Mouse (Mus musculus): ENCODE measurements around the gene Cited4. TPM values are rescaled to one million over a fixed set of nuclear protein-coding genes. Genes with fewer than 3 reads are reported as not detected.
A peak's percentile ranks its signal among the peaks of the same experiment; 100 is the strongest.

Cited4 gene
- 10 to 100 TPM; 17.9 to 18.8 TPM for total RNA-seq (2021)

- DNase-seq (ENCODE audit: low spot score in 2 of 2): peak; percentile 83 to 89
Observed at GRCm38 (mm10) chr4:120666358-120667024, at the start of gene Cited4. Gene Cited4, plus strand, starts transcription at chr4:120666572.

GRCm38 (mm10) chr4:120627728-120628127 is 38.6 kb upstream of the Cited4 start:
- intact Hi-C loops (cut with DNase I): no loop called here
- no peak for DNase-seq (ENCODE audit: low spot score in 2 of 2)

More at GRCm38 (mm10) chr4:120666358-120667024, at the start of gene Cited4:
- intact Hi-C loops (cut with DNase I): loop anchor here (5.0 kb wide), 1 partner anchor 74 kb away; no protein-coding TSS in a partner anchor

- intact Hi-C loops (cut with DNase I): no loop called here
- DNase-seq (ENCODE audit: low spot score in 2 of 2): no peak
Observed at GRCm38 (mm10) chr4:120630218-120630931, 36.0 kb upstream of the Cited4 start.

GRCm38 (mm10) chr4:120631828-120632227 is 34.5 kb upstream of the Cited4 start:
- DNase-seq (ENCODE audit: low spot score in 2 of 2): no peak
- intact Hi-C loops (cut with DNase I): no loop called here

DNA sequence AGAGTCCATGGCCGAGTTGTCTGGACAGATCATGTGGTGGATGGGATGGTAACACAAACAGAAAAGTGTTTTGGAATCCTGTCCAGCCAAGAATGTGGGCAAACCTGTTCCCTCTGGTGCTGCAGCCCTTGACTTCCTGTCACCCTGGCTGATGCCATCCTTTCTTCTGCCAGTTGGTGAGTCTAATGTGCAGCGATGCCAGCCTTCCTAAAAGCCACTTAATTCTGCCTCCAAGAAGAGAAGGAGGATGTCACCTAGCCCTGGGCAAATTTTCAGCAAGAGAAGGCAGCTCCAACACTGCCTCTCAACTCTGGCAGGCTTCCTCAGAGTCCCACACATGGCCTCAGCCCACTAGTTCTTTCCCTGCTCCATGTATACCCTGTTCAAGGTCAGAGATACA is 31.0 kb upstream of the Cited4 start:
- intact Hi-C loops (cut with DNase I): no loop called here
- DNase-seq (ENCODE audit: low spot score in 2 of 2): no peak

- no peak for DNase-seq (ENCODE audit: low spot score in 2 of 2)
- intact Hi-C loops (cut with DNase I): no loop called here
Observed at GRCm38 (mm10) chr4:120641946-120642345, 24.4 kb upstream of the Cited4 start.

- intact Hi-C loops (cut with DNase I): no loop called here
- DNase-seq (ENCODE audit: low spot score in 2 of 2): no peak
Observed at GRCm38 (mm10) chr4:120643899-120644298, 22.5 kb upstream of the Cited4 start.

- intact Hi-C loops (cut with DNase I): no loop called here
- peak; percentile 46 to 62 for DNase-seq (ENCODE audit: low spot score in 2 of 2)
Observed at GRCm38 (mm10) chr4:120649369-120650207, 16.8 kb upstream of the Cited4 start.

- DNase-seq (ENCODE audit: low spot score in 2 of 2): no peak
- intact Hi-C loops (cut with DNase I): no loop called here
Observed at GRCm38 (mm10) chr4:120650208-120650592, 16.2 kb upstream of the Cited4 start.

- no peak for DNase-seq (ENCODE audit: low spot score in 2 of 2)
- intact Hi-C loops (cut with DNase I): no loop called here
Observed at GRCm38 (mm10) chr4:120655898-120656297, 10.5 kb upstream of the Cited4 start.

DNA sequence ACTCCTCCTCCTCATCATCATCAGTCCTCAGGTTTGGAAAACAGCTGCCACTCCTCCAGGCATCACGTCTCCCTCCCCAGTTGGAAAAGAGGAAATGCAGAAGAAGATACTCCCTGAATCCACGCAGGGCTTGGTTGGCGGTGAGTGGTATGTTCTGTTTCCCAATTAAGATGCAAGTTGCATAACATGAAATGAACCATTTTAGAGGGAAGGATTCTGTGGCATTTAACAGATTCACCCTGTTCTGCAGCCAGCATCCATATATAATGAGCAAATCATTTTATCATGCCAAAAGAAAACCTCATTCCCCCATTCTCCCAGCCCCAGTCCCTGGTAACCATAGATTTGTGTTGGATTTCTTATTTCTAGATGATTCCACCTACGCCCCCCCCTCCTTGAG is 5.9 kb upstream of the Cited4 start:
- peak; percentile 64 to 94 for DNase-seq (ENCODE audit: low spot score in 2 of 2)
- intact Hi-C loops (cut with DNase I): loop anchor here (1.0 kb wide), 1 partner anchor 47 kb away; no protein-coding TSS in a partner anchor

DNA sequence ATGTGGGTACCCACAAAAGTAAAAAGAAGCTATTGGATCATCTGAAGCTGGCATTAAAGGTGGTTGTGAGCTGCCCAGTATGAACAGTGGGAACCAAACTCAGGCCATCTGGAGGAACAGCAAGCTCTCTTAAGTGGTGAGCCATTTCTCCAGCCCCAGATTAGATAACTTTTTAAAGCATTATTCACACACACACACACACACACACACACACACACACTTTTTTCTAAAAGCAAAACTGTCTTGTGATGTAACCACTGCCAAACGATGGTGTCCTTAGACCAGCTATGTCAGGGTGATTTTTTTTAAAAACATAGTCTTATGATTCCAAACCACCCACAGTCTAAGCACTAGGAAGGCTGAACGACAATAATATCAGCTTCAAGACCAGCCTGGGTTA is 1.8 kb upstream of the Cited4 start:
- intact Hi-C loops (cut with DNase I): no loop called here
- DNase-seq (ENCODE audit: low spot score in 2 of 2): peak in 1 of 2 experiments; percentile 65

- no peak for DNase-seq (ENCODE audit: low spot score in 2 of 2)
- intact Hi-C loops (cut with DNase I): loop anchor here (5.0 kb wide), 1 partner anchor 73 kb away; no protein-coding TSS in a partner anchor
Observed at GRCm38 (mm10) chr4:120665144-120665700, 1.1 kb upstream of the Cited4 start.

DNA sequence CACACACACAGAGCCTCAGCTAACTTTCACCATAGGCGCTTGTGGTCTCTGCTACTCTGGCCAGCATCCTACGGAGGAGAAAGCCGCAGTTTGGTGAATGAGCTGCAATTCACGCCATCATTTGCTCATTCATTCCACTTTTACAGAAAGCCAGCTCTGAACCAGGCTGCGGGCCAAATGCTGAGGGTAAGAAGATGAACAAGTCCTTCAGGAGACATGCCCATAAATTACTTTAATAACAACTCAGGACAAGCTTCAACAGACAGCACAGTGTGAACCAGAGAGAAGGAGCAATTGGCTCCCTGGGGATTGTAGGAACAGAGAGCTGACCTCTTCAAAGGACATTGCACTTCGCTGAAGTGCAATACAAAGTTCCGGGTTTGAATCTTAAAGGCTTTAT is 590 bp upstream of the Cited4 start:
- intact Hi-C loops (cut with DNase I): loop anchor here (5.0 kb wide), 1 partner anchor 73 kb away; no protein-coding TSS in a partner anchor
- DNase-seq (ENCODE audit: low spot score in 2 of 2): peak in 1 of 2 experiments; percentile 48

- peak; percentile 45 to 49 for DNase-seq (ENCODE audit: low spot score in 2 of 2)
- intact Hi-C loops (cut with DNase I): loop anchor here (5.0 kb wide), 1 partner anchor 75 kb away; no protein-coding TSS in a partner anchor
Observed at GRCm38 (mm10) chr4:120667045-120667501, 701 bp downstream of the Cited4 start.

DNA sequence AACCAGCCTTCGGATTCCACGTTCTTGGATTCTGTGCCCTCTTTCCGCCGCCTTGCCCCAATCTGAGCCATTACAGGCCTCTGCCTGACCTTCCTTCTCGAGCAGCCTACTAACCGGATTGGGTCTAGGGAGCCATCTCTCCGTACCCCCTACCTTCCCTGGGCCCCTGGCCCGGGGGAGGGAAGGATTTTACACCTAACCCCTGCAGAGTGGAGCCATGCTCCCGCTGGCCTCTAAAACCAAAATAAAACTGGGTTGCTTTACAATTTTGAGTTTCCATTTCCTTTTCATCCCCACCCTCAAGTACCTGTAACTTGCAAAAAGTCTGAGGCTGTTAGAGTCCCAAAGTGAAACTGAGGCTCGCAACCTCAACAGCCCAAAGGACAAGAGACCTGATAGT is 1.2 kb downstream of the Cited4 start:
- intact Hi-C loops (cut with DNase I): loop anchor here (5.0 kb wide), 1 partner anchor 75 kb away; no protein-coding TSS in a partner anchor
- DNase-seq (ENCODE audit: low spot score in 2 of 2): no peak

- intact Hi-C loops (cut with DNase I): loop anchor here (5.0 kb wide), 1 partner anchor 76 kb away; no protein-coding TSS in a partner anchor
- no peak for DNase-seq (ENCODE audit: low spot score in 2 of 2)
Observed at GRCm38 (mm10) chr4:120668551-120668950, 2.2 kb downstream of the Cited4 start.

DNA sequence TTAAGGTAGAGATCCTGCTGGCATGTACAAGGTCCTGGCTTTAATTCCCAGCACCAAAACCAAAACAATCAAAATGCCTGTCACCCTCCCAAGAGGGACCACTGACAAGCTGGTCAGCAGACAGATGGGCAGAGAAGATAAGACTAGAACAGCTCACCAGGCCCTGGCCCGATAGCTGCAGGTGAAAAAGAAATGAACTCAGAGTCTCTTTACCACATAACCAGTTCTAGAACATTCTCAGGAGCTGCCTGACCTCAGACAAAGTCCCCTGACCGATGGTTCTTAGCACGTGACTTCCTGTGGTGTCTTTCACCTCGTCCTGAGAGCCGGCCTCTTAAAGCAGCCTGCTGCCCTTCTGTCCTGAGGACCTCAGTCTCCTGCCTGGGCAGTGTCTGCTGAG is 3.2 kb downstream of the Cited4 start:
- no peak for DNase-seq (ENCODE audit: low spot score in 2 of 2)
- intact Hi-C loops (cut with DNase I): loop anchor here (5.0 kb wide), 1 partner anchor 77 kb away; no protein-coding TSS in a partner anchor

- intact Hi-C loops (cut with DNase I): no loop called here
- DNase-seq (ENCODE audit: low spot score in 2 of 2): no peak
Observed at GRCm38 (mm10) chr4:120671046-120671445, 4.7 kb downstream of the Cited4 start.
